Mouse (Mus musculus) thymus, postnatal 4 days (tissue): ENCODE results near the gene Pter.

Source experiments
- DNase-seq: peaks from one replicate; pipeline ENCODE4 v3.0.0; 2021

The Pter gene

DNA sequence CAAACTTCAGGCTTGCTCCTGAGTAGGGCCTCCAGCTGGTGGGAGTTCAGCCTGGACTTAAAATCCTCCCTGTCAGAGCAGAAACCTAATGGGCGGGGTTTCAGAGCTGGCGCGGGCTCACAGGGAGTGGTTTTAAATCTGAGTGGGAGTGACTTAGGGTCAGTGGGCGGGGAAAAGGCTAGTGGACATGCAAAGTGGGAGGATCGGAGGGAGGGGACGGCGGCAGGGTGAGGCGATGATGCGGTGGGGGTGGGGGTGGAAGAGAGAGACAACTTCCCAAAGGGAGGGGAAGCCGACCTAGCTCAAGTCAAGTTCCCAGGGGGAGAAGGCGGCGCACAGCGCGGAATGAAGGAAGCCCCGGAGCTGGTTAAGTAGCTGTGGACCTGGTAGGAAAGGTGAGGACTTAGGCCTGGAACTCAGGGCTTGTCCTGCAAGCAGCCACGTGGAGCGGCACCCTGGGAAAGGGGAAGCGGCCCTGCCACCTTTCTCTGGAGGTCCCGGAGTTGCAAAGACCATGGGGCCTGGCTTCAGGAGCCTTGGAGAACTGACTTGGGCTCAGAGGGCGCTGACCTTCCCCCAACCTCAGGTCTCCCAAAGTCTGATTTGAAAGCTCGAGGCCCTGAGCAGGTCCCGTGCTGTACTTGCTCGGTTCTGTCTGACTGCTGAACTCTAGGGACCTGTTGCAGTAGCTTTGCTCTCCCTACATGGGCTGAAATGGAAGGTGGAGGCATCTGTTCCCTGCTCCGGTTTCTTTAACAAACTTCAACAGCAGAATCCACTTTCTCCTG lies at the start of gene Pter:
Gene Pter, plus strand, starts transcription at position 238 of the 788 bp plus-strand sequence.
- peak; percentile 77 for DNase-seq

DNA sequence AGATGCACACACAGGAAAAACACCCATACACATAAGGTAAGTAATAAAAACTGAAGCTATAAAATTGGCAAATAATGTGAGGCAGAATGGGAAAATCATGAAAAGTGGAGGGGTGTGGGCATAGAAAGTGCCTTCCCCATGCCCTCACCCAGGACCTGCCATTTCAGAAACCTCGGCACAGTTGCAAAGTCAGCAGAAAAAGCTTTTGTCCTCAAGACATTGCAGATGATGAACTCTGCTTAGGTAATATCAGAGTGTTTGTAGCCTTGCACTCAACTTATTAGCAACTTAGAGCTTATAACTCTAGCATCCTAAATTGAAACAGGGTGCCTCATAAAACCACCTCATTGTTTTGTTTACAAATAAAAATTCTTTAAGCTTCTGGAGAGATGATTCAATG lies 49.6 kb upstream of the Pter start:
- no peak for DNase-seq

DNA sequence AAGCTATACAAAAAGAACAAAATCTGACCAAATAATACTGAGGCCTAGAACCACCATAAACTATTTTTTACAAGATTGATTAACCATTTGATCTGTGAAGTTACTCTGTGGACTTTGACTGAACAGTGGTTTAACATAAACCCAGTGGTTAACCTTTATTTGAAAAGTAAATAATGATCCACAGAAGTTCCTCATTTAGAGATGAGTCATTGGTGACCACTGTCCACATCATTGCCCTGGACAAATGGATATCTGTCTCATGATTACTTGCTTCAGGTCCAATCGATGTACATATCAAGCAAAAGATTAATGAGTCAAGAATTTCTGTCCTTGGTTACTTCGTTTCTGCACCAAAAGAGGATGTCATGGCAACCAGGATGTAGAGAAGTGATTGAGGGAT lies 44.3 kb upstream of the Pter start:
- no peak for DNase-seq

DNA sequence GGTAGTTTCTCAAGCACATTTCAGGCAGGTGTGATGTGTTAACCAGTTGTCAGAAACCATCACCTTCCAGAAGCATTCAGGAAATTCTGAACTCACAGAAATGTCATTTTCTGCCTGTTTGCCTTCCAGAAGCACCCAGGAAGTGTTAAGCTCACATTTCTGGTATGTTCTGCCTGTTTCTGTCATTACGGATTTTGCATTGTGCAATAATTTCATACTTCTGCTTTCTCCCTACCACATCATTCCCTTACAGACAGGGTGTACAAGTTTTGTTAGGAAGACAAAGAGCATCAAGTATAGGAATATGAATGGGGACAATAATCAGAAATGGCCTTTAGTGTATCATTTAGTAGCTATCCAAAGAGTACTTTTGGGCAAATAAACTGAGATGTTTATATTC lies 42.8 kb upstream of the Pter start:
- DNase-seq: no peak

DNA sequence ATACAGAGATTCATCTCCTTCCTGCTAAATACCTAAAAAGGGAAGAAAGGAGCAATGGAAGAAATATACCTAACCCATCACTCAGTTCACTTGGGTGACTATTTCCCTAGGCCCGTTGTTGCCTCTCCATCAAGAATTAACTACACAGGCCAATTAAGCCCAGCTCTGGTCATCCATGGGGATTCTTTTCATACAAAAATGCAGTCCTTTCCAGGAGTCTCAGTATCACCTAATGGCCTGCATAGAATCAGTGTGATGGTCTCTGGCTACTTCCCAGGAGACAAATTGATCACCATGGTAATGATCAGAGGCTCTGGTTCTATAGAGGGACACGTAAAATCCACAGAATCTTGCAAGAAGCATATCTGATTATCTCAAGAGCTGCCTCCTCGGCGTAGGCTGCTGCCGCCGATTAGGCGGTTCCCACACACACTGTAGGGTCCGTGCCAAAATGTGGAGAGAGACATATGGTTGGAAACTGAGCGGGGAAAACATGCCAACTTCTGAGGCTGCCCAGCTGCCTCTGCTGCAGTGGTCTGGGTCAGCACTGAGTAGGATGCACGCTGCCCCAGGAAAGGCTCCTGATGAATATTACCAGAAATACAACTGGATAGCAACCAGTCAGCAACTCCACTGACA lies 40.4 kb upstream of the Pter start:
- no peak for DNase-seq

DNA sequence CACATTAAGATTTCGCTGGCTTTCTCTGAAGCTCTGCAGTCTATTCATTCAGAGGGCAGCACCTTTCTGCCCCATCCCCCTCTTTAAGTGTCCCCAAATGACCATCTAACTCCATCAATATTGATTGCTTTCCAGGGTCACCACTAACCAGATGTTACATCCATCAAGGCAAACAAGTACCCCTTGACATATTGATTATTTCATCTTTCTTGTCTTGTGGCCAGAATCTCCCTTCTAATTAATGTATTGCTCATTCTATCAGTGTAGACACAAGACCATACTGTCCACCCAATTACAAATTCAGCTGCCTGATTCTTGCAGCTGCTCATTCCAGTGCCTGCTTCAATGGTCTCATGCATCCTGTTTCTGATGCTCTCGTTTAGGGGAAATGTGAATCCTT lies 36.8 kb upstream of the Pter start:
- DNase-seq: no peak

DNA sequence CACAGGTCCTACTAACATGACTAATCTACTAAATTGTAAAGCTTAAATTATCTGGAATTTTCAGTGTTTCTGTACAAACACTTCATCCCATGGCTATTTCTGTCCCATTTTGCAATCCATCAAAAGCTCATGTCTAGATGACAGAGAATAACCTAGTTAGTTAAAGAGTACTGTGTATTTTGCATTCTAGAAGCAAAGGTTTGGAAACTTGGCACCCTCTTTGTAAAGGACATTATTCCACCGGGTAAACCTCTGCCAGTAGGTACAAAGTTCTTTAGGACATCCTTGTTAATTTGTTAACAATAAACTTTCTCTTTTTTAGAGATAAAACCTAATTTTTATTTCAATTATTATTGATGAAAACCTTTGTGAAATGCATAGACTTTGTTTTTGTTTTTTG lies 18.1 kb upstream of the Pter start:
- DNase-seq: no peak

DNA sequence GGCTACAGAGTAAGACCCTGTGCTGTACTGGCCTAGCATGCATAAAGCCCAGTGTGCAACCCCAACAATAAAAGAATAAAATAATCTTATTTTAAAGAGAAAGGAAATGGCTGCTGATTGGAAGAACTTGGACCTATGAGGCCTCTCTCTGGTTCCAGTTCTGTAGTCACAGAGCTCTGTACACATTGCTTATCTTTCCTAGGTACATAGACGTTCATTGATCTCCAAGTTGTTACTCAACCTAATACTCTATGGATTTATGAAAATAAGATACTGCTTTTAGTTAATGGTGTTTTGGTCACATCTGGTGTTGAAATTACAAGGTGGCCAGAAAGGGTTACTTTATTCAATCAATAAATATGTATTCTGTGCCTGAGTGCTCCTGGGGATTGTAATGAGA lies 1.8 kb downstream of the Pter start:
- DNase-seq: no peak

DNA sequence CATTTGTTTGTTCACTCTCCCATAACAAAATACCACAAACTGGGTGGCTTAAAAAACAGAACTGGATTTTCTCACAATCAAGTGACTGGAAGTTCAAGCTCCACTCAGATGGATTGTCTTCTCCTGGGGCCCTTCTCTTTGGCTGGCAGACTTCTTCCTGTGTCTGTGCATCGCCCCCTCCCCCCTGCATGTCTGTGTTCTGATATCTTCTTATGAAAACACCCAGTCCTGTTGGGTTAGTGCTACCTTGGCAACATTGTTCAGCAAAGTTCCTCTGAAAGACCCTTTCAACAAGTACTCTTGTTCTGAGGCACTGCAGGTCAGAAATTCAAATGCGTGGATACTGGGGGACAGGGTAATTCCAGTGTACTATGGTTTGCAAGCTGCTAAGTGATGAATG lies 6.5 kb downstream of the Pter start:
- no peak for DNase-seq

DNA sequence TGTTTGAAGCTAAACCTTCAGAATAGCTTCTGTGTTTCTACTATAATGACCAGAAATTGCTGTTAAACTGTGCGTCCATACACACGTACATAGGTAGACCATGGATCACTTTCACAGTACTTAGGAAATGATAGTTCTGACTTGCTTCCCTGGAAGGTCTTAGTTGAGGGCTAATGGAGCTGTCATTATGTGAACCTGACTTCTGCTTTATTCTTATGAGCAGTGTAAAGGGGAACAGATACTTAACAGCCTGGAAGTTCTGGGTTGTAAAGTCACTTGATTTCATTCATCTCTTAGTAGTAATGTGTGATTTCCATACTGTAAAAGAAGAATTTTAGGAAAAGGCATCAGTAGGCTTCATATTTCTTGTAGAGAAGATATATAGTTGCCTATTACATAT lies 10.1 kb downstream of the Pter start:
- no peak for DNase-seq

DNA sequence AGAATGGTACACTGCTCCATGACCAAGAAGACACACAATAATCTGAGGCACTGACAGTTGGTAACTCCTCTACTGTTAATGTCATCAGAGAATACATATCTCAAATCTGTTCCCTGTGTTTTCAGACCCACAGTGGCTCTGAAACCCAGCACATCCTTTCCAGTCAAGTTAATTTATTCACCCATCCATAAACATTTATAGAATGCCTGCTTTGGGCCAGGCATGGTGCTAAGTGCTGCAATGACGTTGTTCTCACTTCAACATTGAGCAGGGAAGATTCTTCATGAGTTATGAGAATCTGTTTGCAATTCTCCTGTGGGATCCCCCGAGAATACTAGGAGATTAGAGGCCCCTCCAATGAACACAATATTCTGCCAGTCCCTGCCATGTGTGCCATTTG lies 11.4 kb downstream of the Pter start:
- DNase-seq: no peak

DNA sequence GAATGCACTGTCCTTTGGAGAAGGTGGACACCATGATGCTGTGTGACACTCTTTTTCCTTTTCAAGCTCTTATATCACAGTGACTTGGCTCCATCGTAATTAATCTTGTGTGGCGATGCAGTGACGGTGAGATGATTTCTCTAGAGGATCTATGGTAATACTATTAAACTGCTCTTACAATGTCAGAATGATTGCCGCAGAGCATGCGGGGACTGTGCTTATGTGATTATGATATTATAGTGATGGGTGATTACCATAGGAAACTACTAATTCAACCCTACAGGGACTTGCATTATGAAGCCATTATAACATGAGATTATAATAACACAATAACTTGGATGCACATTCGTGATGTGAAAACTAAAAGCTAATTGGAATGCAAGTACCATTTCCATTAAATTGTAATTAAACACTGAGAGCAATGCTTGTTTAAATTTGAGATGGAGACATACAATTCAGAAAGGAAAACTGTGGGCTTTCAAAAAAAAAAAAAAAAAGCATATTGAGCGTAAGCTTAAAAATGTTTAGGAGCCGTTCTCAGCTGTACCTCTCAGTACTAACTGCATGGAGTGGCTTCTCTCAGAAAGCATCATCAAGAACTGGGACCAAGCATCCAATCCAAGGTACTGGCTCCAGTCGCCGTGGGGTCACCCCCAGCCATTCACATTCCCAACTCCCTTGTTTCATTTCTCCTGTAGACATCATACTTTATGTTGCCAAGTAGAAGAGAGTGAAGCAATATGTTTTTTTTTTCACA lies 13.8 kb downstream of the Pter start:
- no peak for DNase-seq

DNA sequence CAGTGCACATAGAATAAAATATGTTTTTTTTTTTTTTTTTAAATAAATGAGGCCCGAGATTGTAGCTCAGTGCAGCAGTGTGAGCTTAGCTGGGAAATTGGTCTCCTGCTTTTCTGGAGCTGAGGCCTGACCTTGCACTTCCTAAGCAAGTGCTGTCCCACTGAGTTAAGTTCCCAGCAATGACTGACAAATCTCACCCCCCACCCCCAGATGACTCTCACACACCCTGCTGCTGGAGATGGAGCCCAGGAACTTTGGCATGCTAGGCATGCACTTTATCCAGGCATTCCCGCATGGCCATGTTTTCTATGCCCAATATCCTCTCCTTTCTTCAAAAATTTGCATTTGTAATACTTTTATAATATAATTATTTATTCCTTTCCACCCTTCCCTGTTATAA lies 14.8 kb downstream of the Pter start:
- DNase-seq: no peak

DNA sequence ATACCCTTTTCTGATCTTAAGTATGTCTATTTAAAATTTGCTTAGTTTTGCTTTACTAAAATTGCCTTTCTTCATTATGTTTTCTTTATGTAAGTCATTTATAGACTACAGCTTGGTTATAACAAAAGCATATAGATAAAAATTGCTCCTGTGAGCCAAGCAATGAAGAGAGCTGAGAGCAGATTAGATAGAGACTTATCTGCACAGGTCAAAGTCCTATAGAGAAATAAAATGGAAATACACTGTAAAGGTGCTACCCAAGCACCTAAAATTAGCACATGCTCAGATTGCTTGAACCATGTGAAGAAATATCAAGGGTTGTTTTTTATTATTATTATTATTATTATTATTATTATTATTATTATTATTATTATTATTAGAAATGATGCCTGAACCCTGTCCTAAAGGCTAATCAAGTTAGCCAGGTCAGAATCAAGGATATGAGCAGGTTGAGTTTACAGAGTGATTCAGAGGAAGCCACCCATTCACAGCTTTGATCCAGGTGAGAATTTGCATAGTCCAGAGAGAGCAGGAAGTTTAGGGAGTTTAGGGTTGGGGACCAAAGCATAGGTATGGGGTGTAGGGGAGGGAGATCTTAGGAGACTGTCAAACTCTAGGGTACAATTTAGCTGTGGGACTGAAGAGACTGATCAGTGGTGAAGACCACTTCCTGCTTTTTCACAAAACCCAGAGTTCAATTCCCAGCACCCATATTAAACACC lies 33.0 kb downstream of the Pter start:
- DNase-seq: no peak

DNA sequence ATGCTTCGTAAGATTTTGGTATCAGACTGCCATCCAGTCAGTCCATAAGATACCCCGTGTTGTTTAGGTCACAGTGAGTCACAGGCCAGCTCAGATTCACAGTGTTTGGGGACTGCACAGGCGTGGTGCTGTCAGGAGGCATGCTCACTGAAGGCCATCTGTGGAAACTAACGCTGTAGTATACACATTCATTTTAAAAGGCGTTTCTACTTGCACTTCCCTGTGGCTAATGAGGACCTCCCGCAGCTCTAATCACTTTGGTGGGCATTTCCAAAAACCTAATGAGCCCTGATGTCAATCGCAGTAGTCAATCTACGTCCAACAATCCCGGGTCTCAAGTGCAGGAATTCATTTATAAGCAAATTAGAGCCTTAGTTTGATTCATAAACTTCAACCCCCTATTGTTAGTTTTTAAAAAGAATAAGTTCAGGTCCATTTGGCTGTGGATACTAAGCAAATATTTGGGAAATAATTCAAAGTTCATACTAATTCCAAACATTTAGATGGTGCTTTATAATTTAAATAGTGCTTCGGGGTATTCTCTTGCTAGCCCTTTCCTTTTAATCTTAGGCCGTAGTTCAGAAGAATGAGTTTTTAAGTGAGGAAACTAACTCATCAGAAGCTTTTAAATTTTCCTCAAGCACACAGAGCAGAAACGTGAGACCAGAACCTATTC lies 46.3 kb downstream of the Pter start:
- no peak for DNase-seq

DNA sequence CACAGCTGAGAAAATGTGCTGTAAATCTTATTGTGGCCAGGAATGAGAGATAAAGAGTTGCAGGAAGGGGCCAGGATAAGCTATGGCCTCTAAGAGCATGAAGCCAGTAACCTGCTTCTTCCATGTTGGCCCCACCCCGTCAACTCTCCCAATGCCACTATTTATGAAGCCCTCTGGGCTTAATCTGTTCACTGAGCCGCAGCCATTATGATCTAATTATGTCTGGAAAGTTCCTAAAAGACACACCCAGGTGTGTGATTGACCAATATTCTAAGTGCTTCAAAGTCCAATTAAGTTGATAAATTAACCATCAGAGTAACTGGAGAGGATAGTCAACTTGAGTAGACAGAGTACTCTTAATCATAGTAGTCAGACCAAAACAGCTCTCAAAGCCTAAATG lies 49.9 kb downstream of the Pter start:
- no peak for DNase-seq

DNA sequence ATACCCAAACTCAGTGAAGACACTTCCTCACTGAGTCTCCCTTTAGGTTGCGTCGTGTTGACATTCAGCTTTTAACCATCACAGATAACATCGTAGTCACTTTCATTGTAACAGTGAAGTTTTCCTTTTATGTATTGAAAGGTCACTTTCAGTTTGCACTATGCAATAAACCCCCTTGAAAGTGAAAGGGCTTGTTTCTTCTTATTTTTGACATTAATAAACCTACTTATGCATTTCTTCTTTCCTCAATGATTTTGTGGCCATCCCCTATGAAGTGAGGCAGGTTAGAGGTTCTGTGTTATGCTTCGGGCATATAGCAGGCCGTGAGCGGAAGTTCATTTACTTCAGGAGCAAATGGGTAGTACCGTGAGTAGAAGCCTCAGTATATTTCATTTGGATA lies 53.5 kb downstream of the Pter start:
- no peak for DNase-seq

DNA sequence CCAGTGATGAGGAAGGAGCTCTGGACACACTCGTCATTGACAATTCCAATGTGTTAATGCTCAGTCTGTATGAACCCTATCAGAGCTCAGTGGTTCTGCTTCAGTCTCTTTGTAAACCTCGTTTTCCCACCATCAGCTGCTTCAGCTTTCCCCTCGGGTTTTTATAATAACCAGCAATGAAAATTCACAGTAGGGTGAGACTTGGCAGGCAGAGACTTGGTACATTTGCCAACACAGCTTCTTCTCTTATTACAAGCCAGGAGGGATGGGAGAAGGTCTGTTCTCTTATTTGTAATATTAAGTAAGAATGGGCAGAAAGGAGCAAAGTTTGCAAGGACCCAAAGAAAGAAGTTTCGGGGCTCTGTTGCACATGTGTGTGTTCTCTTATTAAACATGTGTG lies 54.9 kb downstream of the Pter start:
- no peak for DNase-seq

DNA sequence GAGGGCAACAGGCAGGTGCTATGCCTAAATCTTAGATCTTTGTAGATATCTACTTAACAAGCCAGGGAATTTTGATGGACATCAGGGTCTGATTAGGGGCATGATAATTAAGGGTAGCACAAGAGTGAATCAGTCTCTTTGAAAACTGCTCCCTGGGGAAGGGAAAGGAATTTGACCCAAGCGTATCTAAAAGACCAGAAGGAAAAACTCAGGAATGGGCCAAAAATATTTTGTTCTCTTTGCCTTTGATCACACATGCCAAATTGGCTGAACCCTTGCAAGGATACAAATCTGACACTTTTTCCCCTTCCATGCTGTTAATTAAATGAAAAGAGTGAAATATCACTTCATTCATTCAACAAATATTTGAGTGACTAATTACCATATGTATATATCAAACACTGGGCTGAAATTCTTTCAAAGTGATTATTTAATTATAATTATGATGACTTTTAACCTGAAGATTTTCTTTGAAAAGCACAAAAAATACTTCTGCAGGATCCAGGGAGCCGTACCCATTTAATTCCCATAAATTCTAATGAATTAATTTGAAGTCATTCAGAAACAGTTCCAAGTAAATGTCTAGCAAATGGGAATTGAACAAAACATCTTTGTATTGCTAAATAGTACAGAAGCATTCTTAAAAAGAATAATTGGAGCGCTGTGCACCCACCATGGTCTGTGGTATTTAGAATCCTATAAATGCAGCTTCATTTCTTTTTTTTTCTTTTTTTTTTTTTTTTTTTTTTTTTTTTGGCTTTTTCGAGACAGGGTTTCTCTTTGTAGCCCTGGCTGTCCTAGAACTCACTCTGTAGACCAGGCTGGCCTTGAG lies 61.3 kb downstream of the Pter start:
- no peak for DNase-seq

DNA sequence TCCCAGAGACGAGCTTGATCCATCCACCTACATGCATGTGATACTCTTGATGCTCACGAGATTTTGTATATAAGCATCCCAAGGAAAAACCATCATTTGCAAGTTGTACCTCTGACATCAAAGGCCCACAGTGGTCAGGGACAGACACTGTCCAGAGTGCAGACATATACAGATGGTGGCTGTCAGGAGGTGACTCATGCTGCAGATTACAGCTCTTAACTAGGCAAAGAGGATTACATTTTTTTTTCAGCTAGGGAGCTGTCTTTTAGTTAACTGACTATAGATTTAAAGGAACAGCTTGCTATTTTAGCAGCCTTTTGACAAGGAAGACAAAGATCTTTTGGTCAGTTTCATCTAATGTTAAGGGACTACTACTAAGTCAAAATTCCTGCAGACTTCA lies 76.2 kb downstream of the Pter start:
- no peak for DNase-seq

DNA sequence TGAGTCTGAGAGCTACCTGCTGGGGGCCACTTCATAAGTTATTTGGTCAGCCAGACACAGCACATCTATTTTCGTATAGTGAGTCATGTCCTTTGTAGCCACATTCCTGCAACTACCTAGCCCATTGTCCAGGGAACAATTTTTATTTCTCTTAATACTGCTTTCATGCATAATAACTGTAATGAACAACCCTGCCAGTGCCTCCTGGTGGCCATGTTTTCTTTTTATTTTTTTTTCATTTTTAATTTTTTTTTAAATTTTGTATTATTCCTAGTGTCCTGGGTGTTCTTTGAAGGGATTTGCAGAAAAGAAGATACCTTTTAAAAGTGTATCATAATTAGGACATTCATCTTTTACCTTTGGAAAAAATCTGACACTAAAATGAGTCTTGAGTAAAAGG lies 84.6 kb downstream of the Pter start:
- no peak for DNase-seq
